Mouse (Mus musculus) limb, embryonic 12.5 days (tissue): ENCODE results near the gene Olfr263. TPM values are rescaled to one million over a fixed set of nuclear protein-coding genes. Genes with fewer than 3 reads are reported as not detected.

Experiments used
- ATAC-seq: fragments of 200-750 bp; cut with Nextera tagmentation; 2 replicates; pipeline ENCODE4 v1.8.0; 2017; ENCODE audit warnings: low read depth, moderate TSS enrichment; ENCODE audit not compliant: insufficient number of reproducible peaks, insufficient read depth, low FRiP score, low TSS enrichment
- H3K27ac ChIP-seq: fragments of 300-500 bp; sonication (generic); 2 replicates; pipeline ENCODE4 v1.5.1; 2016; ENCODE audit warnings: mild to moderate bottlenecking, moderate library complexity
- H3K27me3 ChIP-seq: fragments of 300-500 bp; sonication (generic); 2 replicates; pipeline ENCODE4 v1.6.1; 2016; ENCODE audit warnings: mild to moderate bottlenecking, moderate library complexity
- H3K36me3 ChIP-seq: fragments of 300-500 bp; sonication (generic); 2 replicates; pipeline ENCODE4 v1.6.1; 2016; ENCODE audit warnings: mild to moderate bottlenecking, moderate library complexity
- H3K4me1 ChIP-seq: fragments of 300-500 bp; sonication (generic); replicated peaks from 2 replicates; pipeline ENCODE4 v1.6.1; 2016
- H3K4me2 ChIP-seq: fragments of 300-500 bp; sonication (generic); 2 replicates; pipeline ENCODE4 v1.6.1; 2016; ENCODE audit warnings: mild to moderate bottlenecking, moderate library complexity
- H3K4me3 ChIP-seq: fragments of 300-500 bp; sonication (generic); replicated peaks from 2 replicates; pipeline ENCODE4 v1.5.1; 2016; ENCODE audit warnings: mild to moderate bottlenecking
- H3K9ac ChIP-seq: fragments of 300-500 bp; sonication (generic); replicated peaks from 2 replicates; pipeline ENCODE4 v1.6.1; 2016; ENCODE audit warnings: mild to moderate bottlenecking, moderate library complexity
- H3K9me3 ChIP-seq: fragments of 300-500 bp; sonication (generic); 2 replicates; pipeline ENCODE4 v1.6.1; 2016; ENCODE audit warnings: mild to moderate bottlenecking, moderate library complexity
- WGBS: fragments of 180-500 bp; shearing (Covaris S2); methylation state at CpG from one replicate; pipeline ENCODE4 v1.1.7; 2016; 5-methylcytosine and 5-hydroxymethylcytosine counted together
- polyA plus RNA-seq: library from polyadenylated mRNA; unstranded; fragments of >200 nt; fragmentation: Nextera tagmentation; extraction: Ambion mirVana; gene quantifications from 2 replicates; pipeline ENCODE4 v1.2.1, GENCODE M21; 2016

The Olfr263 gene
- polyA plus RNA-seq, 1 experiment from 2014 or later, result not detected

GRCm38 (mm10) chr13:21160041-21160511, 30.6 kb downstream of the Olfr263 start:
- Histone ChIP-seq H3K9ac (peak overlapping the region; percentile 56), H3K4me2 (peak overlapping the region; percentile 92), H3K27ac (no peak overlapping the region), H3K4me1 (peaks cover 3% of the 10 kb centered on the region; the same call in 1 of the 2 replicates), H3K9me3 (no peaks in the 10 kb centered on the region), H3K36me3 (no peaks in the 10 kb centered on the region), H3K4me3 (peak overlapping the region; percentile 53), H3K27me3 (no peaks in the 10 kb centered on the region)
- WGBS, result under 1% methylated on average over 16 of the region's 16 CpGs
- ATAC-seq, result peak; percentile 38

GRCm38 (mm10) chr13:21160657-21161590, 31.5 kb downstream of the Olfr263 start:
- ATAC-seq, result peak; percentile 71
- H3K36me3 ChIP-seq, result no peaks in the 10 kb centered on the region
- H3K9ac ChIP-seq, result no peak overlapping the region
- H3K27me3 ChIP-seq, result peaks cover 5% of the 10 kb centered on the region; the same call in 1 of the 2 replicates
- H3K9me3 ChIP-seq, result no peaks in the 10 kb centered on the region
- peak overlapping the region; percentile 53 for H3K4me3 ChIP-seq
- peak overlapping the region; percentile 92 for H3K4me2 ChIP-seq
- under 1% methylated on average over 32 of the region's 32 CpGs for WGBS
- H3K27ac ChIP-seq, result no peak overlapping the region
- peaks cover 3% of the 10 kb centered on the region; the same call in 1 of the 2 replicates for H3K4me1 ChIP-seq

GRCm38 (mm10) chr13:21161591-21161990, 32.2 kb downstream of the Olfr263 start:
- H3K4me3 ChIP-seq, result peak overlapping the region; percentile 53

GRCm38 (mm10) chr13:21162591-21162990, 33.2 kb downstream of the Olfr263 start:
- Histone ChIP-seq H3K36me3 (no peaks in the 10 kb centered on the region), H3K9ac (no peak overlapping the region), H3K27ac (no peak overlapping the region), H3K4me2 (no peak overlapping the region), H3K4me1 (peaks cover 3% of the 10 kb centered on the region; the same call in 1 of the 2 replicates), H3K4me3 (no peak overlapping the region), H3K9me3 (no peaks in the 10 kb centered on the region), H3K27me3 (peaks cover 5% of the 10 kb centered on the region; the same call in 1 of the 2 replicates)
- no peak for ATAC-seq
- 63% methylated on average over 5 of the region's 5 CpGs for WGBS

More at GRCm38 (mm10) chr13:21161591-21161990, 32.2 kb downstream of the Olfr263 start:
- Histone ChIP-seq H3K9me3 (no peaks in the 10 kb centered on the region), H3K27me3 (peaks cover 5% of the 10 kb centered on the region; the same call in 1 of the 2 replicates), H3K9ac (no peak overlapping the region), H3K27ac (no peak overlapping the region), H3K4me2 (peak overlapping the region; percentile 92), H3K4me1 (peaks cover 3% of the 10 kb centered on the region; the same call in 1 of the 2 replicates), H3K36me3 (no peaks in the 10 kb centered on the region)
- 56% methylated on average over 2 of the region's 2 CpGs for WGBS
- no peak for ATAC-seq

GRCm38 (mm10) chr13:21166936-21167909, 37.8 kb downstream of the Olfr263 start:
- Histone ChIP-seq H3K27me3 (peaks cover 5% of the 10 kb centered on the region; the same call in 1 of the 2 replicates), H3K36me3 (no peaks in the 10 kb centered on the region), H3K4me1 (peaks cover 6% of the 10 kb centered on the region), H3K9ac (peak overlapping the region; percentile 49), H3K9me3 (no peaks in the 10 kb centered on the region), H3K27ac (no peak overlapping the region), H3K4me3 (peak overlapping the region; percentile 54), H3K4me2 (peak overlapping the region; percentile 87)
- under 1% methylated on average over 27 of the region's 27 CpGs for whole genome bisulfite sequencing
- ATAC-seq, result no peak

GRCm38 (mm10) chr13:21167910-21168300, 38.5 kb downstream of the Olfr263 start:
- no peak for ATAC-seq
- no peaks in the 10 kb centered on the region for H3K9me3 ChIP-seq

GRCm38 (mm10) chr13:21168371-21169011, 39.1 kb downstream of the Olfr263 start:
- WGBS, result under 1% methylated on average over 16 of the region's 16 CpGs
- Histone ChIP-seq H3K9me3 (no peaks in the 10 kb centered on the region), H3K27ac (peak overlapping the region; percentile 17; the same call in 1 of the 2 replicates), H3K4me3 (peak overlapping the region; percentile 54), H3K27me3 (peaks cover 5% of the 10 kb centered on the region; the same call in 1 of the 2 replicates), H3K9ac (peak overlapping the region; percentile 47), H3K36me3 (no peaks in the 10 kb centered on the region), H3K4me2 (peak overlapping the region; percentile 87), H3K4me1 (peaks cover 6% of the 10 kb centered on the region)
- ATAC-seq, result no peak

More at GRCm38 (mm10) chr13:21167910-21168300, 38.5 kb downstream of the Olfr263 start:
- Histone ChIP-seq H3K36me3 (no peaks in the 10 kb centered on the region), H3K4me1 (peaks cover 6% of the 10 kb centered on the region), H3K27ac (no peak overlapping the region), H3K4me2 (peak overlapping the region; percentile 87), H3K9ac (no peak overlapping the region), H3K27me3 (peaks cover 5% of the 10 kb centered on the region; the same call in 1 of the 2 replicates), H3K4me3 (peak overlapping the region; percentile 54)
- WGBS, result 1% methylated on average over 8 of the region's 8 CpGs

- no peaks in the 10 kb centered on the region for H3K9me3 ChIP-seq
- no peak overlapping the region for H3K27ac ChIP-seq
- ATAC-seq, result no peak
- WGBS, result 4% methylated on average over 14 of the region's 14 CpGs
- peak overlapping the region; percentile 54 for H3K4me3 ChIP-seq
- no peaks in the 10 kb centered on the region for H3K36me3 ChIP-seq
- no peak overlapping the region for H3K9ac ChIP-seq
- H3K4me1 ChIP-seq, result peaks cover 6% of the 10 kb centered on the region
- H3K4me2 ChIP-seq, result peak overlapping the region; percentile 87
- peaks cover 5% of the 10 kb centered on the region; the same call in 1 of the 2 replicates for H3K27me3 ChIP-seq
Measured at GRCm38 (mm10) chr13:21169121-21169656, 39.8 kb downstream of the Olfr263 start.

- WGBS, result under 1% methylated on average over 39 of the region's 39 CpGs
- Histone ChIP-seq H3K4me1 (peaks cover 6% of the 10 kb centered on the region), H3K4me3 (peak overlapping the region; percentile 54), H3K27me3 (peaks cover 5% of the 10 kb centered on the region; the same call in 1 of the 2 replicates), H3K36me3 (no peaks in the 10 kb centered on the region), H3K4me2 (peak overlapping the region; percentile 87), H3K9ac (no peak overlapping the region), H3K27ac (no peak overlapping the region), H3K9me3 (no peaks in the 10 kb centered on the region)
- peak; percentile 73 for ATAC-seq
Measured at GRCm38 (mm10) chr13:21169657-21170430, 40.4 kb downstream of the Olfr263 start.
